Mouse (Mus musculus) bone marrow macrophage, adult 2 months (primary cell): ENCODE measurements around the gene Nlrc5.

ENCODE experiments used
- CTCF ChIP-seq: IDR thresholded peaks from 2 replicates; pipeline ENCODE4 v1.5.1; 2012; ENCODE audit warnings: low read depth, mild to moderate bottlenecking, low read length, moderate library complexity
- POLR2A ChIP-seq: IDR thresholded peaks from 2 replicates; pipeline ENCODE4 v1.6.1; 2012; ENCODE audit warnings: mild to moderate bottlenecking, low read depth, low read length, borderline replicate concordance

DNA sequence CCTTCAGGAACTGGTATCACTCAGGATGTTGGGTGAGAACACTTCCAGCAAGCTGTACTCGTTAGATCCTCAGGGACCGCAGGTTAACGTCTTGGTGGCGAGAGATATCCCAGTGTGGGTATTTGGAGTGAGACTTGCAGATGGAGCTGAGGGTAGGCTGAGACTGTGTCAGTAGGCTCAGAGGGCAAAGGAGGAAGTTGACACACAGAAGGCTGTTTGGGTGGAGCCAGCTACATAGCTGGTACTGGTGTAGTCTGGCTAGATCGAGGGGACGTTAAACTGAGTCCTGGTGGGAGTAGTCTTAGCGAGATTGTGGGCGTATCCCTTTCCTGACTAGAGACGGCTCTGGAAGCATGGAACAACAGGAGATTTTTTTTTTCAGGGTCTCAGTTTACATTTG is 16.1 kb upstream of the Nlrc5 start:
- TF ChIP-seq CTCF (no peak), POLR2A (no peak)
